Mouse (Mus musculus) cerebellum, adult 2 months (tissue): ENCODE data around the gene Lman1l. TPM values are rescaled to one million over a fixed set of nuclear protein-coding genes. Genes with fewer than 3 reads are reported as not detected.

Experiments used
- DNase-seq, 2 experiments: peaks; one replicate each; pipeline ENCODE4 v3.0.0; 2021
- H3K27ac ChIP-seq: fragments of 200-500 bp; 2 replicates; pipeline ENCODE4 v1.5.1; 2012; ENCODE audit warnings: low read length, control low read depth, inconsistent platforms; ENCODE audit not compliant: insufficient read depth
- H3K27me3 ChIP-seq: fragments of 200-500 bp; 2 replicates; pipeline ENCODE4 v1.6.1; 2012; ENCODE audit warnings: inconsistent platforms, mild to moderate bottlenecking, low read length, moderate library complexity; ENCODE audit not compliant: control insufficient read depth, insufficient read depth
- H3K4me1 ChIP-seq: fragments of 200-500 bp; 2 replicates; pipeline ENCODE4 v1.6.1; 2011; ENCODE audit warnings: low read length; ENCODE audit not compliant: control insufficient read depth, insufficient read depth
- H3K4me3 ChIP-seq: fragments of 200-500 bp; replicated peaks from 2 replicates; pipeline ENCODE3; 2011; ENCODE audit warnings: mild to moderate bottlenecking, low read depth, low read length, control low read depth; ENCODE audit not compliant: insufficient read depth
- CTCF ChIP-seq: fragments of 200-500 bp; IDR thresholded peaks from 2 replicates; pipeline ENCODE4 v1.5.1; 2011; ENCODE audit warnings: low read depth, mild to moderate bottlenecking, control low read depth, low read length, moderate library complexity, borderline replicate concordance; ENCODE audit not compliant: insufficient read depth
- POLR2A ChIP-seq: fragments of 200-500 bp; IDR thresholded peaks from 2 replicates; pipeline ENCODE4 v1.6.1; 2011; ENCODE audit warnings: low read length, control low read depth, borderline replicate concordance; ENCODE audit not compliant: insufficient read depth
- WGBS: fragments of 180-500 bp; shearing (Covaris S2); methylation state at CpG from one replicate; pipeline ENCODE4 v1.1.7; 2018; 5-methylcytosine and 5-hydroxymethylcytosine counted together
- polyA plus RNA-seq: library from polyadenylated mRNA; depleted of rRNA; stranded (reverse); fragments of >200 nt; gene quantifications from 2 replicates; pipeline ENCODE4 v1.2.3, GENCODE M21; 2012; rRNA removed

Lman1l gene
- polyA plus RNA-seq, 1 experiment: not detected

DNA sequence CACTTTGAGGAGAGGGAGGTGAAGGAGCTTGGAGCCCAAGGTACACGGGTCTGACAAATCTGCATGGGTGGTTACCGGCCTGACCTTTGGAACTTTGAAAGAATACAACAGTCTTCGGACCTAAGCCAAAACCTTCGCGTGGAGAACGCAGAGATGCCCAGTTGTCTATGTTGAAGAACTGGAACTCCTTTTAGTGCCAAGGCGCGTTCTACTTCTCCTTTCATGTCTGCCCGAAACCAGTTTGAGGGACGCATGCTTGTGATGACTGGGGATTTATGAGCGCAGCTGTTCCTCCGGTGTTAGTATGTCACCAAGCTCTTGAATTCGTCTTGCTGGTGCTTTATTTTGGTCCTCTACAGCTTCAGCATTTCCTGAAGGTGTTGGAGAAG is 58.9 kb downstream of the Lman1l start:
- H3K4me1 ChIP-seq: peaks cover 4% of the 10 kb centered on the region; the same call in 1 of the 2 replicates
- peak in 1 of 2 experiments; percentile 15 for DNase-seq
- H3K4me3 ChIP-seq: no peak overlapping the region
- WGBS: 73% methylated on average over 13 of the region's 13 CpGs
- TF ChIP-seq CTCF: no peak
- no peak for TF ChIP-seq POLR2A
- H3K27ac ChIP-seq: no peak overlapping the region
- H3K27me3 ChIP-seq: no peaks in the 10 kb centered on the region

DNA sequence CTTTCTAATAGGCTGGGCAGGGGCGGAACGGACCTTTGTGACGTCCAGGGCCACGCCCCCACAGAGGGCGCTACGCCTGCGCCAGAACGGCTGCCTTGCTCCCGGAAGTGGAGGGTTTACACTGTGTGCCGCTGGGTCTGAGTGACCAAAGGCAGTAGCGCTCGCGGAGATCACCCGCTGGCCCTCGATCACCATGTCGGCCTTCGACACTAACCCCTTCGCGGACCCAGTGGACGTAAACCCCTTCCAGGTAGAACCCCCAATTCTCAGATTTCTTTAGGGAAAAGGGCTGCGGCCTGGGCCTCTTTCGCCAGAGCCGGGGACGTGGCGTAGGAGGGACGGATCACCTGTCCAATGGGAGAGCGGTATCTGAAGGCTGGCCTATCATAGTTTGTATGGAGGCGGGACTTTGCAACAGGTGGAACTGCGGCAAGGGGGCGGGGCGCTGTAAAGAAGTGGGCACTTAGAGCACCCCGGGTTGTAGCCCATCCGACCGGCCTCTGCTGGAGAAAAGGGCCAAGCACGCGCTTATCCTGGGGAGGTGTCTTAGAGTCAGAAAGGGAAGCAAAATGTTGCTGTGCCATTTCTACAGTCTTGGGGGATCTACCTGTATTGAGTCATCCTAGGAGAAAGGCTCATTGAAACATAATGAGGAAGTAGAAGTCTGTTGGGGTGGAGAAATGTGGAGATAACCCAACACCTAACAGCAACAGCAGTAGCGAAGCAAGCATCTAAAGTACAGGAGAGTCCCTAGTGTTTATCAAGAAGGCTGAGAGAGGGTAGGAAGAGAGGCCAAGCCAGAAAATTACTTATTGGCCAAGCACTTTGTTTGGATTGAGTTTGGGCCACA is 59.5 kb downstream of the Lman1l start, which contains the start of gene Scamp2:
Scamp2 (plus strand) TSS at position 83 of the 850 bp plus-strand sequence.
- no peak for TF ChIP-seq CTCF
- peak; percentile 73; the same call in 1 of the 2 replicates for TF ChIP-seq POLR2A
- peaks cover 4% of the 10 kb centered on the region; the same call in 1 of the 2 replicates for H3K4me1 ChIP-seq
- 2% methylated on average over 37 of the region's 37 CpGs for WGBS
- peak within 1 kb of the TSS; percentile 35; the same call in 1 of the 2 replicates for H3K27ac ChIP-seq
- H3K4me3 ChIP-seq: peak within 1 kb of the TSS; percentile 71
- DNase-seq: peak; percentile 94 to 97
- no peaks in the 10 kb centered on the region for H3K27me3 ChIP-seq

DNA sequence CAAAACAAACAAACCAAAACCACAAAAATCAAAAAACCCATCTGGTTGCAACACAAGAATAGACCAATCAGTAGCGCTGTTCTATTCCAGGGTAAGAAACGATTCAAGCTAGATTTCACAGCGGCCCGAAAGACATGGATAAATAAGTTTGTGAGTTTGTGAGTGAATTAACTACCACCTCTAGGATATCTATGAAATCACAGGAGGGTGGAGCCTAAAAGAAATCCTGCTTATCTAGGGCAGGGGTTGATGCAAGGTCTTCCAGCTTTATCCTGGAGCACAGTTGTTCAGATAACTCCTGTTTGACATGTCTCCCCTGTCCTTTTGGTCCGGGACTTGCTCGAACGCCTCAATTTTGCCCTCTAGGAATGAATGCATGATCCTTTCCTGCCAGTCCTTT is 60.3 kb downstream of the Lman1l start:
- Histone ChIP-seq H3K4me3 (peak overlapping the region; percentile 71), H3K27me3 (no peaks in the 10 kb centered on the region), H3K4me1 (peaks cover 4% of the 10 kb centered on the region; the same call in 1 of the 2 replicates), H3K27ac (no peak overlapping the region)
- no peak for TF ChIP-seq CTCF
- TF ChIP-seq POLR2A: no peak
- 20% methylated on average over 7 of the region's 7 CpGs for WGBS
- no peak for DNase-seq

DNA sequence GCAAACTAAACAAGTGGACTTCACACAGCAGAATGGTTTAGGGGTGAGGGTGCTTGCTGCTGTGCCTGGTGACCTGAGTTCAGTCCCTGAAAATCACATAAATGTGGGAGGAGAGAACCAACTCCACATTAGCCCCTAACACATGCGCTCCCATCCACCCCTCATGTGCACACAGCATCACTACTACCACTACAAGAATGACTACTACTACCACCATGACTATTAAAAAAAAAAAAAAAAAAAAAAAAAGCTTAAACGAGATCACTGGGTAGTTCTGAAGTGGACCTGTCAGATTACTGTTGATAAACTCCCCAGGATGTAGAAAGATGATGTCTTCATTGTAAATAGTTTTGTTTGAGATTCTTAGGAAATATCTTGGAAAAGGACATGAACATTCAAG is 61.0 kb downstream of the Lman1l start:
- WGBS: 77% methylated on average over 2 of the region's 2 CpGs

DNA sequence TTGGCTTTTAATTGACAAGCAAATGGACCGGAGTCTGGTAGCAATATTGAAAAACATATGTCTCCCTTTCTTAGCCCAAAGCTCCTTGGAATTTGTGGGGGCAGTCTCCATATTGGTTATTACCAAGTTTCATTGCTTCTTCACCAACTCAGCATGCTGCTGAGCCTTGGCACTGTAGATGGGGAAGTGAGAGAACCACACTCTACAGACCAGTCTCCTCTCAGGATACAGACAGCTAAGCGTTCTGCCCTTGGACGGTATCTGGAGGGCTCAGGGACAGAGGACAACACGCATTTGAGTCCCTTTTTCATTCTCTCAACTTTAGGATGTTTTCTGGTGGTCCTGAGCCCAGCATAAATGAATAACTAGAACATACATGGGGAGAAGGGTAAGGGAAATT is 61.9 kb downstream of the Lman1l start:
- H3K27ac ChIP-seq: no peak overlapping the region
- no peak overlapping the region for H3K4me3 ChIP-seq
- DNase-seq: no peak
- peaks cover 4% of the 10 kb centered on the region; the same call in 1 of the 2 replicates for H3K4me1 ChIP-seq
- no peaks in the 10 kb centered on the region for H3K27me3 ChIP-seq
- TF ChIP-seq CTCF (no peak), POLR2A (no peak)
- WGBS: 89% methylated on average over 4 of the region's 4 CpGs

More for the DNA sequence above, 61.0 kb downstream of the Lman1l start:
- Histone ChIP-seq H3K4me1 (peaks cover 4% of the 10 kb centered on the region; the same call in 1 of the 2 replicates), H3K27me3 (no peaks in the 10 kb centered on the region), H3K4me3 (no peak overlapping the region), H3K27ac (no peak overlapping the region)
- TF ChIP-seq POLR2A: no peak
- no peak for TF ChIP-seq CTCF
- DNase-seq: no peak

DNA sequence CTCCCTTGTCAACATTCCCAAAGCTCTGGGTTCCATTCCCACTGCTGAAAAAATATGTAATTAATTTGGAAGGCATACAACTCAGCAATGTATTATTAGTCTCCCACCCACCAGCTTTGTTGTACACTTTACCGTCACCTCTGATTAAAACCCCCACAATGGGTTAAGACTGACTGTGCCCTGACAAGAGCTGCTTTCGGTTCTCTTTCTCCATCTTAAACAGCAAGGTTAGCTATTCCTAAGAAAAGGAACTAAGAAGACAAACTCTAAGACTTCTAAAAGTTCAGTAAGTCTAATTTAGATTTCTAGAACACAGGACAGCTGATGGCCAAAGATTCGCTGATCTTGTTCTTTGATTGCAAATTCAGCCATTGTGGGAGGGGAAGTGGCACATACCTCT is 63.4 kb downstream of the Lman1l start:
- Histone ChIP-seq H3K4me1 (peaks cover 4% of the 10 kb centered on the region; the same call in 1 of the 2 replicates), H3K4me3 (no peak overlapping the region), H3K27me3 (no peaks in the 10 kb centered on the region), H3K27ac (no peak overlapping the region)
- TF ChIP-seq POLR2A (no peak), CTCF (no peak)
- WGBS: 80% methylated on average over 3 of the region's 3 CpGs
- DNase-seq: no peak

Other genes with a start within 250 kb of the Lman1l start
- gene Ppcdc, start 180.7 kb downstream of the Lman1l start, polyA plus RNA-seq: 20.2 and 21.2 TPM in 2 replicates
- 353 and 360 TPM in 2 replicates for gene Scamp5, start 152.7 kb downstream of the Lman1l start, polyA plus RNA-seq
- gene Rpp25, start 116.7 kb downstream of the Lman1l start, polyA plus RNA-seq: 8.0 and 11.1 TPM in 2 replicates
- 554 and 607 TPM in 2 replicates for gene Cox5a, start 99.5 kb downstream of the Lman1l start, polyA plus RNA-seq
- gene Fam219b, start 83.2 kb downstream of the Lman1l start, polyA plus RNA-seq: 10.9 and 11.0 TPM in 2 replicates
- 86.5 and 95.1 TPM in 2 replicates for gene Mpi, start 68.0 kb downstream of the Lman1l start, polyA plus RNA-seq
- gene Scamp2, start 59.8 kb downstream of the Lman1l start, polyA plus RNA-seq: 35.5 and 38.8 TPM in 2 replicates
- gene Ulk3, start 31.3 kb downstream of the Lman1l start, polyA plus RNA-seq: 39.5 and 40.3 TPM in 2 replicates
- gene Cplx3, start 14.5 kb downstream of the Lman1l start, polyA plus RNA-seq: 1.4 and 1.5 TPM in 2 replicates
- gene Csk, start 32.9 kb upstream of the Lman1l start, polyA plus RNA-seq: 45.5 and 57.2 TPM in 2 replicates
- not detected in 2 replicates for gene Cyp1a2, start 62.9 kb upstream of the Lman1l start, polyA plus RNA-seq
- gene Cyp1a1, start 67.2 kb upstream of the Lman1l start, polyA plus RNA-seq: 0.10 and 0.11 TPM in 2 replicates
- 16.1 TPM in 2 replicates for gene Edc3, start 87.8 kb upstream of the Lman1l start, polyA plus RNA-seq
- 144 TPM in 2 replicates for gene Clk3, start 145.1 kb upstream of the Lman1l start, polyA plus RNA-seq
- 5.8 and 6.4 TPM in 2 replicates for gene Arid3b, start 216.0 kb upstream of the Lman1l start, polyA plus RNA-seq